Mouse (Mus musculus): ENCODE data around the gene Rab7. TPM values are rescaled to one million over a fixed set of nuclear protein-coding genes. Genes with fewer than 3 reads are reported as not detected.
A peak's percentile ranks its signal among the peaks of the same experiment; 100 is the strongest.

Rab7 gene
- total and polyA plus RNA-seq, 3 experiments = 58.6 to 361 (median 68.9) TPM

- Histone ChIP-seq H3K36me3 (replicated peaks in 1 of 2; ENCODE audit: control insufficient read depth in 1 of 2, insufficient read depth in 1 of 2, low read length in 1 of 2) (no peaks in the 10 kb centered on the region), H3K27ac (ENCODE audit: insufficient read depth, low read depth) (no peak overlapping the region), H3K4me1 (ENCODE audit: control insufficient read depth in 1 of 2, insufficient read depth in 2 of 2) (peaks cover 15 to 50% of the 10 kb centered on the region in 2 experiments), H3K4me2 (ENCODE audit: insufficient read depth, low read depth, poor library complexity, severe bottlenecking) (no peak overlapping the region), H3K9me3 (replicated peaks; ENCODE audit: low read length) (no peaks in the 10 kb centered on the region), H3K9ac (ENCODE audit: insufficient read depth, low read depth) (no peak overlapping the region), H3K27me3 (replicated peaks) (no peaks in the 10 kb centered on the region), H3K79me2 (replicated peaks; ENCODE audit: control insufficient read depth, extremely low read depth, insufficient read depth, poor library complexity, severe bottlenecking) (no peaks in the 10 kb centered on the region), H3K4me3 (replicated peaks in 1 of 3; ENCODE audit: low read depth in 2 of 3, low read length in 2 of 3, poor library complexity in 1 of 3) (no peak overlapping the region)
- in situ Hi-C loops (cut with MboI; ENCODE audit: low pct_ligation_motif_present, low pct_unique_long_range_greater_than_20kb, low sequenced_read_pairs) = no loop called here
- no peak for DNase-seq (ENCODE audit: extremely low read depth)
- dilution Hi-C loops (cut with MboI; ENCODE audit: extremely low pct_ligation_motif_present, extremely low pct_unique_long_range_greater_than_20kb, low sequenced_read_pairs) = no loop called here
- peak; percentile 54; the same call in 1 of the 2 replicates for TF ChIP-seq TBP (conservative IDR thresholded peaks at IDR 0.05; ENCODE audit: low read depth, low read length)
- peak; percentile 29; the same call in 1 of the 2 replicates for TF ChIP-seq IRF4 (IDR thresholded peaks at IDR 0.05; ENCODE audit: low read depth, low read length)
- TF ChIP-seq POLR2A (IDR thresholded peaks at IDR 0.05; ENCODE audit: low read depth, low read length) = 0 out of 2 replicates have a peak, but pooled peaks have one; percentile 35
- TF ChIP-seq JUND (conservative IDR thresholded peaks at IDR 0.05; ENCODE audit: low read depth, low read length) = no peak
Measured at GRCm38 (mm10) chr6:88064072-88064642, 19.1 kb upstream of the Rab7 start.

DNA sequence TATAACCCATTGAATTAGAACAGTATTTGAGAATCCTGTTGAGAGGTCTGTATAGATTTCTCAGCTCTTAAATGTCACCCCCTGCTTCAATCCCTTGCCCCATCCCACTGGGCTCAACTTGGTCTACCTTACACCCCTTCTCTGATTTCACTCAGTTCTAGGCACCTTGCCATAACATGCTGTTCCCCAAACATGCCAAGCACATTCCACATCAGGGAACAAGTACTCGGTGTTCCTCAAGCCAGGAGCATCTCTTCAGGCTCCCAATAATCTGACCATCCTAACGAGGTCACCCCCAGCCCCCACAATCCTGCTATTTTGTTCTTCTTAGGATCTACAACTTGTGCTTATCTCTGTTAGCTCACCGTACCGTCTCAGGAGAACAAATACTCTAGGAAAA, 17.3 kb upstream of the Rab7 start:
- in situ Hi-C loops (cut with MboI; ENCODE audit: low pct_ligation_motif_present, low pct_unique_long_range_greater_than_20kb, low sequenced_read_pairs) (no loop called here), dilution Hi-C loops (cut with MboI; ENCODE audit: extremely low pct_ligation_motif_present, extremely low pct_unique_long_range_greater_than_20kb, low sequenced_read_pairs) (no loop called here)
- Histone ChIP-seq H3K9me3 (replicated peaks; ENCODE audit: low read length) (no peaks in the 10 kb centered on the region), H3K27ac (ENCODE audit: insufficient read depth, low read depth) (no peak overlapping the region), H3K4me3 (replicated peaks in 1 of 3; ENCODE audit: low read depth in 2 of 3, low read length in 2 of 3, poor library complexity in 1 of 3) (no peak overlapping the region), H3K36me3 (replicated peaks in 1 of 2; ENCODE audit: control insufficient read depth in 1 of 2, insufficient read depth in 1 of 2, low read length in 1 of 2) (no peaks in the 10 kb centered on the region), H3K27me3 (replicated peaks) (no peaks in the 10 kb centered on the region), H3K4me2 (ENCODE audit: insufficient read depth, low read depth, poor library complexity, severe bottlenecking) (no peak overlapping the region), H3K4me1 (ENCODE audit: control insufficient read depth in 1 of 2, insufficient read depth in 2 of 2) (peaks cover 15 to 40% of the 10 kb centered on the region in 2 experiments), H3K9ac (ENCODE audit: insufficient read depth, low read depth) (no peak overlapping the region), H3K79me2 (replicated peaks; ENCODE audit: control insufficient read depth, extremely low read depth, insufficient read depth, poor library complexity, severe bottlenecking) (no peaks in the 10 kb centered on the region)
- TF ChIP-seq MAZ (IDR thresholded peaks at IDR 0.05; ENCODE audit: low read depth, low read length) (no peak), E2F4 (IDR thresholded peaks at IDR 0.05; ENCODE audit: insufficient replicate concordance, low read depth, low read length) (no peak), HCFC1 (IDR thresholded peaks at IDR 0.05; ENCODE audit: low read depth, low read length) (no peak), KAT2A (IDR thresholded peaks at IDR 0.05; ENCODE audit: insufficient replicate concordance, low read length) (no peak), POLR2AphosphoS2 (IDR thresholded peaks at IDR 0.05; ENCODE audit: low read depth, low read length) (no peak), NELFE (IDR thresholded peaks at IDR 0.05; ENCODE audit: low read depth, low read length) (no peak), MAFK (IDR thresholded peaks at IDR 0.05; ENCODE audit: insufficient replicate concordance, low read length) (no peak), ELF1 (IDR thresholded peaks at IDR 0.05; ENCODE audit: low read depth, low read length) (no peak), CHD2 (IDR thresholded peaks at IDR 0.05; ENCODE audit: low read length) (no peak), ZNF384 (IDR thresholded peaks at IDR 0.05; ENCODE audit: low read depth, low read length) (no peak), PAX5 (IDR thresholded peaks at IDR 0.05; ENCODE audit: low read length) (no peak), NRF1 (IDR thresholded peaks at IDR 0.05; ENCODE audit: low read depth, low read length) (no peak)
- no peak for DNase-seq (ENCODE audit: extremely low read depth)
